Mouse (Mus musculus): ENCODE results near the gene Myh8. TPM values are rescaled to one million over a fixed set of nuclear protein-coding genes. Genes with fewer than 3 reads are reported as not detected.

The Myh8 gene
- total and polyA plus RNA-seq, 3 experiments: not detected

- H3K36me3 ChIP-seq (ENCODE audit: control insufficient read depth in 1 of 2, insufficient read depth in 2 of 2, low read length in 2 of 2): no peaks in the 10 kb centered on the region
- TF ChIP-seq ZMIZ1 (IDR thresholded peaks at IDR 0.05; ENCODE audit: low read depth, low read length) (no peak), SIN3A (IDR thresholded peaks at IDR 0.05; ENCODE audit: low read length) (no peak), MXI1 (IDR thresholded peaks at IDR 0.05; ENCODE audit: low read depth, low read length) (no peak), MAX (IDR thresholded peaks at IDR 0.05; ENCODE audit: low read length) (no peak), POLR2AphosphoS5 (IDR thresholded peaks at IDR 0.05; ENCODE audit: borderline replicate concordance, low read depth, low read length) (no peak), CTCF (IDR thresholded peaks at IDR 0.05 in 2 of 3, conservative IDR thresholded peaks at IDR 0.05 in 1 of 3; ENCODE audit: control insufficient read depth in 1 of 3, insufficient read depth in 1 of 3, low read depth in 2 of 3, low read length in 3 of 3, poor library complexity in 1 of 3, severe bottlenecking in 1 of 3) (no peak), MAZ (IDR thresholded peaks at IDR 0.05; ENCODE audit: low read depth, low read length) (no peak), TAL1 (IDR thresholded peaks at IDR 0.05; ENCODE audit: low read length) (no peak), ETS1 (IDR thresholded peaks at IDR 0.05; ENCODE audit: low read depth, low read length) (no peak), ZKSCAN1 (IDR thresholded peaks at IDR 0.05; ENCODE audit: low read depth, low read length) (no peak), MEF2A (IDR thresholded peaks at IDR 0.05; ENCODE audit: extremely low read depth, insufficient replicate concordance, low read depth, low read length, poor library complexity, severe bottlenecking) (no peak), TBP (IDR thresholded peaks at IDR 0.05; ENCODE audit: low read depth, low read length) (no peak), POLR2A (IDR thresholded peaks at IDR 0.05; ENCODE audit: control insufficient read depth in 1 of 2, insufficient read depth in 1 of 2, low read depth in 1 of 2, low read length in 2 of 2, poor library complexity in 1 of 2) (no peak), USF1 (IDR thresholded peaks at IDR 0.05; ENCODE audit: low read depth, low read length) (no peak), EP300 (IDR thresholded peaks at IDR 0.05; ENCODE audit: low read depth in 1 of 2, low read length in 2 of 2) (no peak), GABPA (IDR thresholded peaks at IDR 0.05; ENCODE audit: low read depth, low read length) (no peak), ZNF384 (IDR thresholded peaks at IDR 0.05; ENCODE audit: low read depth, low read length) (no peak), MAFK (IDR thresholded peaks at IDR 0.05; ENCODE audit: borderline replicate concordance, low read depth, low read length) (no peak)
- no peak overlapping the region for H3K4me3 ChIP-seq (ENCODE audit: control insufficient read depth in 1 of 2, insufficient read depth in 1 of 2, low read depth in 2 of 2, low read length in 2 of 2)
- no peaks in the 10 kb centered on the region for H3K27me3 ChIP-seq (ENCODE audit: control insufficient read depth in 1 of 2, insufficient read depth in 2 of 2, low read length in 2 of 2)
- no peak for DNase-seq (ENCODE audit: low read depth, low spot score)
- H3K79me2 ChIP-seq (ENCODE audit: control insufficient read depth, insufficient read depth, low read length, poor library complexity): no peaks in the 10 kb centered on the region
- H3K4me1 ChIP-seq (ENCODE audit: control insufficient read depth in 1 of 2, insufficient read depth in 2 of 2, low read length in 2 of 2): no peaks in the 10 kb centered on the region
- no peak overlapping the region for H3K27ac ChIP-seq (ENCODE audit: control insufficient read depth, low read depth, low read length)
- H3K9me3 ChIP-seq (replicated peaks; ENCODE audit: insufficient read depth, low read length): no peaks in the 10 kb centered on the region
- no peak overlapping the region for H3K9ac ChIP-seq (ENCODE audit: control insufficient read depth, low read depth, low read length, poor library complexity, severe bottlenecking)
These were observed 37.0 kb downstream of the Myh8 start for GRCm38 (mm10) chr11:67313733-67314452.

- Histone ChIP-seq H3K79me2 (ENCODE audit: control insufficient read depth, insufficient read depth, low read length, poor library complexity) (no peaks in the 10 kb centered on the region), H3K9ac (ENCODE audit: control insufficient read depth, low read depth, low read length, poor library complexity, severe bottlenecking) (no peak within 1 kb of the TSS), H3K4me1 (ENCODE audit: control insufficient read depth in 1 of 2, insufficient read depth in 2 of 2, low read length in 2 of 2) (no peaks in the 10 kb centered on the region), H3K4me3 (ENCODE audit: control insufficient read depth in 1 of 2, insufficient read depth in 1 of 2, low read depth in 2 of 2, low read length in 2 of 2) (peak within 1 kb of the TSS; percentile 39 to 95; a peak in 3 of 4 replicates), H3K36me3 (ENCODE audit: control insufficient read depth in 1 of 2, insufficient read depth in 2 of 2, low read length in 2 of 2) (no peaks in the 10 kb centered on the region), H3K27me3 (ENCODE audit: control insufficient read depth in 1 of 2, insufficient read depth in 2 of 2, low read length in 2 of 2) (no peaks in the 10 kb centered on the region), H3K9me3 (replicated peaks; ENCODE audit: insufficient read depth, low read length) (no peaks in the 10 kb centered on the region), H3K27ac (ENCODE audit: control insufficient read depth, low read depth, low read length) (no peak within 1 kb of the TSS)
- TF ChIP-seq MAFK (IDR thresholded peaks at IDR 0.05; ENCODE audit: borderline replicate concordance, low read depth, low read length) (no peak), TAL1 (IDR thresholded peaks at IDR 0.05; ENCODE audit: low read length) (no peak), NRF1 (IDR thresholded peaks at IDR 0.05; ENCODE audit: insufficient read depth, low read depth, low read length, poor library complexity, severe bottlenecking) (no peak), SIN3A (IDR thresholded peaks at IDR 0.05; ENCODE audit: low read length) (no peak), MXI1 (IDR thresholded peaks at IDR 0.05; ENCODE audit: low read depth, low read length) (no peak), CHD1 (IDR thresholded peaks at IDR 0.05; ENCODE audit: low read depth, low read length) (no peak), ZC3H11A (IDR thresholded peaks at IDR 0.05; ENCODE audit: low read depth, low read length) (no peak), TBP (IDR thresholded peaks at IDR 0.05; ENCODE audit: low read depth, low read length) (no peak), CTCF (IDR thresholded peaks at IDR 0.05 in 2 of 3, conservative IDR thresholded peaks at IDR 0.05 in 1 of 3; ENCODE audit: control insufficient read depth in 1 of 3, insufficient read depth in 1 of 3, low read depth in 2 of 3, low read length in 3 of 3, poor library complexity in 1 of 3, severe bottlenecking in 1 of 3) (no peak), JUND (IDR thresholded peaks at IDR 0.05; ENCODE audit: low read depth, low read length) (no peak)
- no peak for DNase-seq (ENCODE audit: low read depth, low spot score)
These were observed 44.4 kb downstream of the Myh8 start, which contains the start of gene Myh13 for GRCm38 (mm10) chr11:67321358-67321757. Myh13 (plus strand) TSS chr11:67321658.
